Mouse (Mus musculus) thymus, adult 2 months (tissue): ENCODE measurements around the gene Omg. TPM values are rescaled to one million over a fixed set of nuclear protein-coding genes. Genes with fewer than 3 reads are reported as not detected.

Experiments
- DNase-seq: peaks from one replicate; pipeline ENCODE4 v3.0.0; 2021
- H3K27ac ChIP-seq: fragments of 200-500 bp; 2 replicates; pipeline ENCODE4 v1.5.1; 2012; ENCODE audit warnings: low read length, control low read depth; ENCODE audit not compliant: control insufficient read depth, insufficient read depth
- H3K27me3 ChIP-seq: fragments of 200-500 bp; 2 replicates; pipeline ENCODE4 v1.6.1; 2012; ENCODE audit warnings: mild to moderate bottlenecking, low read length, moderate library complexity, mixed read lengths; ENCODE audit not compliant: control insufficient read depth, insufficient read depth
- H3K36me3 ChIP-seq: fragments of 200-500 bp; 2 replicates; pipeline ENCODE4 v1.6.1; 2012; ENCODE audit warnings: mild to moderate bottlenecking, low read length, moderate library complexity; ENCODE audit not compliant: control insufficient read depth, insufficient read depth
- H3K4me1 ChIP-seq: fragments of 200-500 bp; replicated peaks from 2 replicates; pipeline ENCODE4 v1.6.1; 2012; ENCODE audit warnings: low read length; ENCODE audit not compliant: control insufficient read depth, insufficient read depth
- H3K4me3 ChIP-seq: fragments of 200-500 bp; 2 replicates; pipeline ENCODE4 v1.5.1; 2012; ENCODE audit warnings: mild to moderate bottlenecking, low read length, control low read depth, moderate library complexity; ENCODE audit not compliant: control insufficient read depth, insufficient read depth
- CTCF ChIP-seq: fragments of 200-500 bp; IDR thresholded peaks from 2 replicates; pipeline ENCODE4 v1.5.1; 2012; ENCODE audit warnings: mild to moderate bottlenecking, control low read depth, low read length, moderate library complexity, borderline replicate concordance; ENCODE audit not compliant: control insufficient read depth, poor library complexity, insufficient read depth; ENCODE audit errors: extremely low read depth
- POLR2A ChIP-seq: fragments of 200-500 bp; IDR thresholded peaks from 2 replicates; pipeline ENCODE4 v1.6.1; 2012; ENCODE audit warnings: mild to moderate bottlenecking, low read length, control low read depth, moderate library complexity; ENCODE audit not compliant: control insufficient read depth, poor library complexity, insufficient read depth; ENCODE audit errors: extremely low read depth
- whole genome bisulfite sequencing: fragments of 180-500 bp; shearing (Covaris S2); methylation state at CpG from one replicate; pipeline ENCODE4 v1.1.7; 2018; 5-methylcytosine and 5-hydroxymethylcytosine counted together
- polyA plus RNA-seq: library from polyadenylated mRNA; depleted of rRNA; stranded (reverse); fragments of >200 nt; gene quantifications from 2 replicates; pipeline ENCODE4 v1.2.3, GENCODE M21; 2012

Gene Omg
- polyA plus RNA-seq, 1 experiment: 0.23 TPM

- Histone ChIP-seq H3K27me3 (no peaks in the 10 kb centered on the region), H3K4me1 (peaks cover 30% of the 10 kb centered on the region), H3K4me3 (no peak overlapping the region), H3K36me3 (no peaks in the 10 kb centered on the region), H3K27ac (peak overlapping the region; percentile 77)
- TF ChIP-seq CTCF (no peak), POLR2A (no peak)
- DNase-seq: no peak
- WGBS: 19% methylated on average over 5 of the region's 5 CpGs
Measured at GRCm38 (mm10) chr11:79527739-79528384, 24.0 kb upstream of the Omg start.

GRCm38 (mm10) chr11:79527015-79527738, 23.3 kb upstream of the Omg start:
- TF ChIP-seq POLR2A (no peak), CTCF (no peak)
- Histone ChIP-seq H3K4me1 (peaks cover 30% of the 10 kb centered on the region), H3K27ac (peak overlapping the region; percentile 77), H3K27me3 (no peaks in the 10 kb centered on the region), H3K36me3 (no peaks in the 10 kb centered on the region), H3K4me3 (no peak overlapping the region)
- 24% methylated on average over 15 of the region's 15 CpGs for WGBS
- no peak for DNase-seq

- Histone ChIP-seq H3K27me3 (no peaks in the 10 kb centered on the region), H3K27ac (no peak overlapping the region), H3K4me3 (no peak overlapping the region), H3K4me1 (peaks cover 33% of the 10 kb centered on the region), H3K36me3 (no peaks in the 10 kb centered on the region)
- TF ChIP-seq CTCF (no peak), POLR2A (no peak)
- 92% methylated on average over 3 of the region's 3 CpGs for WGBS
- DNase-seq: no peak
Measured at GRCm38 (mm10) chr11:79526549-79526948, 22.7 kb upstream of the Omg start.

- Histone ChIP-seq H3K27me3 (no peaks in the 10 kb centered on the region), H3K4me3 (no peak overlapping the region), H3K36me3 (no peaks in the 10 kb centered on the region), H3K27ac (peak overlapping the region; percentile 56), H3K4me1 (peaks cover 28% of the 10 kb centered on the region)
- WGBS: 7% methylated on average over 1 of the region's 1 CpGs
- DNase-seq: no peak
- TF ChIP-seq POLR2A (no peak), CTCF (no peak)
Measured at GRCm38 (mm10) chr11:79524310-79524575, 20.4 kb upstream of the Omg start.

GRCm38 (mm10) chr11:79523560-79524309, 19.9 kb upstream of the Omg start, which contains the start of gene Evi2b:
Gene Evi2b (minus strand): TSS chr11:79523762.
- no peak for TF ChIP-seq CTCF
- 0 out of 2 replicates have a peak, but pooled peaks have one; percentile 39 for TF ChIP-seq POLR2A
- DNase-seq: peak; percentile 63
- Histone ChIP-seq H3K27me3 (no peaks in the 10 kb centered on the region), H3K4me1 (peaks cover 30% of the 10 kb centered on the region), H3K36me3 (no peaks in the 10 kb centered on the region), H3K4me3 (peak within 1 kb of the TSS; percentile 21), H3K27ac (peak within 1 kb of the TSS; percentile 70)
- WGBS: 2% methylated on average over 10 of the region's 10 CpGs

- Histone ChIP-seq H3K4me3 (no peak overlapping the region), H3K27ac (peak overlapping the region; percentile 70; the same call in 1 of the 2 replicates), H3K4me1 (peaks cover 24% of the 10 kb centered on the region), H3K27me3 (no peaks in the 10 kb centered on the region), H3K36me3 (no peaks in the 10 kb centered on the region)
- TF ChIP-seq CTCF: no peak
- TF ChIP-seq POLR2A: no peak
- 4% methylated on average over 1 of the region's 1 CpGs for WGBS
- no peak for DNase-seq
Measured at GRCm38 (mm10) chr11:79522944-79523343, 19.1 kb upstream of the Omg start.
